Mouse (Mus musculus): Measurements from ENCODE around the gene Phf23. TPM values are rescaled to one million over a fixed set of nuclear protein-coding genes. Genes with fewer than 3 reads are reported as not detected.
A peak's percentile ranks its signal among the peaks of the same experiment; 100 is the strongest.

The Phf23 gene
- polyA plus RNA-seq, 1 experiment from 2014 or later = 122 TPM

DNA sequence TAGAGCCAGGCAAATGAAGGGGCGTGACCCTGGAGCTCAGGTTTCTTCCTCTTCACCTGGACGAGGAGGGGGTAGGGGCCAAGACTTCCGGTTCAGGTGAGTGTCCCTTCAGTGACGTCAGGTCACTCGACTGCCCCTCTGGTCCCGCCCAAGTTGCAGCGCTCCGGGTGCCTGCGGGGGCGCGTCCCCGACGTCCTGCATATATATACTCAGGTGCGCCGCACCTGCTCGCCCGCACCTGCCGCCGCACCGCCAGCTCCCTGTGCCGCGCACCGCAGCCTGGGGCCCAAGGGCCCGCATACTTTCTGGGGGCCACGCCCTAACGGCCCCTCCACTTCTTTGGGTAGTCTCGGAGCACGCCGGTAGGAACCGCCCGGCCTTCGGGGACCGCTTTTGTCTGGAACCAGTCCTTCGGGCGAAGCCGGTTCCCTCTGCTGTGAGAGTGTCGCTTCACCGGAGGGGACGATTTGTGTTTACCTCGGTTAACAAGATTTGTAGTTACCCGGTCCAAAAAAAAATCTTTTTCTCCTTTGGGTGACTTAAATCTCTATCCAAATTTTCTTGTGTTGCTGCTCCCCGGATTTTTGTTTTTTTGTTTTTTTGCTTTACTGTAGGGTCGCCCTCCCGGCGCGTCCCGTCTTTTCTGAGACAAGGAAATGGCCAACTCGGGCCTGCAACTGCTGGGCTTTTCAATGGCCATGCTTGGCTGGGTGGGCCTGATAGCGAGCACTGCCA is 30.1 kb upstream of the Phf23 start:
- 9% methylated on average over 48 of the region's 49 CpGs for WGBS (ENCODE audit: missing documents)

DNA sequence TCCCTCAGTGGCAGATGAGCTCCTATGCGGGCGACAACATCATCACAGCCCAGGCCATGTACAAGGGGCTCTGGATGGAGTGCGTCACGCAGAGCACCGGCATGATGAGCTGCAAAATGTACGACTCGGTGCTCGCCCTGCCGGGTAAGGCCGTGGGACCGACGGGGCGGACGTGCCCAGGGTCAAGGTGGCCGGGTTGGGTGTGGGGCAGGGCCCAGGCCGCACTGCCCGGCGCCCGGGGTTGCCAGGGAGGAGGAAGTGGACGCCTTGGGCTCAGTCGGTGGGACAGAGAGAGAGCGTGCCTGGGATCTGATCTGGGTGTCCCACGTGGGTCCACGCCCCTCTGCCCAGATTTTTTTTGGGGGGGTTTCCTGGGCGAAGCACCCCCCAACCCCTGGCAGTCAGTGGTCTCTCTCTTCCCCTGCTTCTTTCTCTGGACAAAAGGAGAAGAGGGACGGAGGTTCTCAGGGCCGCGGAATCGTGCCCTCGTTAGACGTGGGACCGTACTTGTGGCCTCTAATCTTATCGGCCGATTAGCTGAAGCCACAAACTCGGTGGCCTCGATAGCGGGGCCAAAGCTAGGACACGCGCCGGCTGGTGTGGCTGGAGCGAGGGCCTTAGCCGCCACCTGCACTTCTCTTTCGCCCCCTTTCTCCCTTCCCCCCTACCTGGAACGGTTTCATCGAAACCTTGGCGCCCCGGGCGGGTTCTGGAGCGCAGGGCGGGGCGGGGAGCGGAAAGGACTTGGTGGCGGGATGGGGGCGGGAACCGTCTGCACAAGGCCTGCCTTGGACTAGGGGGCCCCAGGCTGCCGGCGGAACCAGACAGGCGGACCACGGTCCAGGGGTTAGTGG is 29.3 kb upstream of the Phf23 start:
- peaks cover 21% of the 10 kb centered on the region; the same call in 1 of the 2 replicates for H3K36me3 ChIP-seq (ENCODE audit: inconsistent target)
- WGBS (ENCODE audit: missing documents) = 6% methylated on average over 54 of the region's 59 CpGs

More for the DNA sequence above, 30.1 kb upstream of the Phf23 start:
- no peaks in the 10 kb centered on the region for H3K79me2 ChIP-seq (ENCODE audit: inconsistent target)
- peaks cover 19% of the 10 kb centered on the region; the same call in 1 of the 2 replicates for H3K36me3 ChIP-seq (ENCODE audit: inconsistent target)
- no peak overlapping the region for H3K27ac ChIP-seq
- H3K4me3 ChIP-seq (ENCODE audit: inconsistent target) = no peak overlapping the region

DNA sequence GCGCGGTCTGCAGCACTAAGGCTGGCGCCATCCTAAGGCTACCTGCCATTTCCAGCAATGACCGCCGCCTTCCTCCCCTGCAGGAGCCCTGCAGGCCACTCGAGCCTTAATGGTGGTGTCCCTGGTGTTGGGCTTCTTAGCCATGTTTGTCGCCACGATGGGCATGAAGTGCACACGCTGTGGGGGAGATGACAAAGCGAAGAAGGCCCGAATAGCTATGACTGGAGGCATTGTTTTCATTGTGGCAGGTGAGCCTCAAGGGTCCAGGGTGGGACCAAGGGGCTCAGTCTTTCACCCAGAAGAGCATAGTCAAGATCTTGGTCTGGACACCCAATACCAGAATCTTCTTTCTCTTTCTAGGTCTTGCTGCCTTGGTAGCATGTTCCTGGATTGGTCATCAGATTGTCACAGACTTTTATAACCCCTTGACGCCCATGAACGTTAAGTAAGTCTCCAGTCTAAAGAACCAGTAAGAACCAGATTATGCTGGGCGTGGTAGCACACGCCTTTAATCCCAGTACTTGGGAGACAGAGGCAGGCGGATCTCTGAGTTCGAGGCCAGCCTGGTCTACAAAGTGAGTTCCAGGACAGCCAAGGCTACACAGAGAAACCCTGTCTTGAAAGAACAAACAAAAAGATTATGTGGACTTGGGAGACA is 28.6 kb upstream of the Phf23 start:
- Histone ChIP-seq H3K27ac (no peak overlapping the region), H3K36me3 (ENCODE audit: inconsistent target) (peaks cover 23% of the 10 kb centered on the region; the same call in 1 of the 2 replicates), H3K4me3 (ENCODE audit: inconsistent target) (no peak overlapping the region), H3K79me2 (ENCODE audit: inconsistent target) (no peaks in the 10 kb centered on the region)
- 43% methylated on average over 14 of the region's 17 CpGs for WGBS (ENCODE audit: missing documents)

More for the DNA sequence above, 29.3 kb upstream of the Phf23 start:
- no peak overlapping the region for H3K27ac ChIP-seq
- no peak overlapping the region for H3K4me3 ChIP-seq (ENCODE audit: inconsistent target)
- no peaks in the 10 kb centered on the region for H3K79me2 ChIP-seq (ENCODE audit: inconsistent target)

DNA sequence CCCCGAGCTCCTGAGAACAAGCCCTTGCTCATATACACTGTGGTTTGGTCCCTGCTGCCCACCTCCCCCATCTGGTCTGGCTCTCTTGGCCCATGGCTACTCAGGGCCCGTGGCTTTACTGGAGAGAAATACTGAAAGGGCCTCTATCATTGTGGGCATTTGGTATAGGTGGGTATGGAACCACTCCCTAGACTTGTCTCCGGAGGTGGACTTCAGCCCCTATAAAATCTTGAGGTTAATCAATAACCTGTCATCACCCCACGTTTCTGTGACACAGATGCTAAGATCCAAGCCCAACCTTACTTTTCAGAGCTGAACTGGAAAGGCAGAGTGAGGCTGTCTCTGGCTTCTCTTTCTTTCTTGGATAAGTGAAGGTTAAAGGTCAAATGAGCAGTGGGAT is 26.8 kb upstream of the Phf23 start:
- 82% methylated on average over 4 of the region's 4 CpGs for WGBS (ENCODE audit: missing documents)
- H3K36me3 ChIP-seq (ENCODE audit: inconsistent target) = peaks cover 34% of the 10 kb centered on the region; the same call in 1 of the 2 replicates

DNA sequence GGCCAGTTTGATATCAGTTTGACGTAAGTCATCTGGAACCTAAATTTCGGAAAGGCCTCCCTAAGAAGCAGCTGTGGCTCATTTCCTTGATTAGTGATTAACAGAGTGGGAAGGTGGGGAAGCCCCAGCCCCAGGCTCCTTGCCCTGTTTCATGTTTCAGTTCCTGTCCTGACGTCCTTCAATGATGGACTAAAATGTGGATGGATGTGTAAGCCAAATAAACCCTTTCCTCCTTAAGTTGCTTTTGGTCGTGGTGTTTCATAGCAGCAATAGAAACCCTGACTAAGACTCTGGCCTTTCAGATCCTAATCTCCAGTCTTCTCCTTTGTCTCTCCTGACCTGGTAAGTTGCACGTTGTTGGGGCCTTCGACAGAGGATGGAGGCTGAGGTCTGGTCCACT is 25.4 kb upstream of the Phf23 start:
- 80% methylated on average over 6 of the region's 6 CpGs for WGBS (ENCODE audit: missing documents)
- Histone ChIP-seq H3K27ac (no peak overlapping the region), H3K36me3 (ENCODE audit: inconsistent target) (peaks cover 45% of the 10 kb centered on the region), H3K79me2 (ENCODE audit: inconsistent target) (no peaks in the 10 kb centered on the region), H3K4me3 (ENCODE audit: inconsistent target) (no peak overlapping the region)

More for the DNA sequence above, 26.8 kb upstream of the Phf23 start:
- H3K79me2 ChIP-seq (ENCODE audit: inconsistent target) = no peaks in the 10 kb centered on the region
- H3K27ac ChIP-seq = no peak overlapping the region
- H3K4me3 ChIP-seq (ENCODE audit: inconsistent target) = no peak overlapping the region

DNA sequence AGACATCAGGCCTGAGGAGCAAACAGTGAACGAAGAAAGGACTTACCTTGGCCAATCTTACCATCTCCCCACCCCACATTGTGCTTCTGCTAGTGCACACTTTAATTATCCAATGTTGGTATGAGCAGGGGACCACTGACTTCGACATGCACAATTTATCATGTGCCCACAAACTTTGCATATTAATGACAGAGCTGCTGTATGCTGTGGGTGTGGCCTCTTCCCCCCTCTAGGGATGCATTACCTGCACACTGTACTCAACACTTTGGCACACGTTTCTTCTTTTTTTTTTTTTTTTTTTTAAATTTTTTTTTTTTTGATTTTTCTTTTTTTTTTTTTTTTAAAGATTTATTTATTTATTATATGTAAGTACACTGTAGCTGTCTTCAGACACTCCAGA is 24.8 kb upstream of the Phf23 start:
- 70% methylated on average over 2 of the region's 3 CpGs for WGBS (ENCODE audit: missing documents)
- peaks cover 45% of the 10 kb centered on the region for H3K36me3 ChIP-seq (ENCODE audit: inconsistent target)
- H3K79me2 ChIP-seq (ENCODE audit: inconsistent target) = no peaks in the 10 kb centered on the region
- H3K4me3 ChIP-seq (ENCODE audit: inconsistent target) = no peak overlapping the region
- no peak overlapping the region for H3K27ac ChIP-seq

DNA sequence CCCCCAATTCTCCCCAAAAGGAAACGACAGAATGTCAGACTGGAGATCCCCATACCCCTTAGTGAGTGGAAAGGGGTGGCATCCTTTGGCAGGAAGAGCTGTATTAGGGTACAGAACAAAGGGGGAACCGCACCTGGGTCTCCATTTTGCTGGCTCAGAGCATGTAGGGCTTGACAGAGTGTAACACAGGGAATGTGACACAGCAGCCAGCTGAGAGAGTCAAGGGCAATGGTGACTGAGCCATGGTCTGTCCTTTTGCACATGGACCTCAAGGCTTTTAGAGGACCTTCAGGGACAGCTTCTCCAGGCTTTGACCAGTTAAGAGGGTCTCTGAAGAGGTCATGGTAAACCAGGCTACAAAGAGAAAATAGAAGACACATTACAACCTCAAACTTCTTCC is 20.7 kb upstream of the Phf23 start:
- peaks cover 47% of the 10 kb centered on the region for H3K36me3 ChIP-seq (ENCODE audit: inconsistent target)
- 95% methylated on average over 2 of the region's 2 CpGs for WGBS (ENCODE audit: missing documents)
- H3K79me2 ChIP-seq (ENCODE audit: inconsistent target) = peaks cover 19% of the 10 kb centered on the region
- H3K4me3 ChIP-seq (ENCODE audit: inconsistent target) = no peak overlapping the region
- H3K27ac ChIP-seq = no peak overlapping the region

DNA sequence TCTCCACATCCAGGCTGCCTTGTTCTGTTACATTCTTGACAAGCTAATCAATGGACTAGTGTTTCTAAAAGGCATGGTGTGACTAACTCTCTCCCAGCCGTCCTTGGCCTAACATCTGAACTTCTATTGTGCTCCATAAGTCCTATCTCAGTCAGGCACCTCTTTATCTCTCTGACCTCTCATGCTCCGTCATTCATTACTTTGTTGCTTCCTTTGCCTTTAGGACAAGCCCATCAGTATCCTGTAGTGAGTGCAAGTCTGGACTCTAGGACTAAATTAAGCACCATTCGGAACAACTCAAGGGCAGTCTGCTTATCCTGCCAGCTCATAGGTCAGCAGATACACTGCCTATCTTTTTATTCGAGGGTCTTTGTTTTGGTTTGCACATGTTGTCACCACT is 19.3 kb upstream of the Phf23 start:
- Histone ChIP-seq H3K79me2 (ENCODE audit: inconsistent target) (peaks cover 22% of the 10 kb centered on the region), H3K36me3 (ENCODE audit: inconsistent target) (peaks cover 41% of the 10 kb centered on the region), H3K27ac (no peak overlapping the region), H3K4me3 (ENCODE audit: inconsistent target) (no peak overlapping the region)
- 90% methylated on average over 4 of the region's 4 CpGs for WGBS (ENCODE audit: missing documents)

DNA sequence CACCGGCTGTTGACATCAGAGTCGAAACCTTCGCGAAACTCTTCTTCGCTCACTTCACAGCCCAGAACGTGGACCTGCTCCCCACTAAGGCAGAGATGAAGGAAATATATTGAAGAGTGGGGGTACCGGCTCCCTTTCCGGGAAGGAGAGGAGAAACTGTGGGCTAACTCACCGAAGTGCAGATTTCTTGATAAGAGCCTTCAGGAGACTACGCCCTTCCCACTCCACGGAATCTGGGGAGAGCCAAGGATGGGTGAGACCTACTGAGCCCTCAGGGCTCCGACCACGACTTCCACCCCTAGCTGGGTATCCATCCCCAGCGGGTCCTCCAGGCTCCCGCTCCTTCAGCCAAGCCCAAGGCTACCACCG is 15.8 kb upstream of the Phf23 start:
- H3K36me3 ChIP-seq (ENCODE audit: inconsistent target) = peaks cover 28% of the 10 kb centered on the region
- peak overlapping the region; percentile 97 for H3K4me3 ChIP-seq (ENCODE audit: inconsistent target)
- peak overlapping the region; percentile 70 for H3K27ac ChIP-seq
- H3K79me2 ChIP-seq (ENCODE audit: inconsistent target) = peaks cover 58% of the 10 kb centered on the region
- 3% methylated on average over 16 of the region's 16 CpGs for WGBS (ENCODE audit: missing documents)

DNA sequence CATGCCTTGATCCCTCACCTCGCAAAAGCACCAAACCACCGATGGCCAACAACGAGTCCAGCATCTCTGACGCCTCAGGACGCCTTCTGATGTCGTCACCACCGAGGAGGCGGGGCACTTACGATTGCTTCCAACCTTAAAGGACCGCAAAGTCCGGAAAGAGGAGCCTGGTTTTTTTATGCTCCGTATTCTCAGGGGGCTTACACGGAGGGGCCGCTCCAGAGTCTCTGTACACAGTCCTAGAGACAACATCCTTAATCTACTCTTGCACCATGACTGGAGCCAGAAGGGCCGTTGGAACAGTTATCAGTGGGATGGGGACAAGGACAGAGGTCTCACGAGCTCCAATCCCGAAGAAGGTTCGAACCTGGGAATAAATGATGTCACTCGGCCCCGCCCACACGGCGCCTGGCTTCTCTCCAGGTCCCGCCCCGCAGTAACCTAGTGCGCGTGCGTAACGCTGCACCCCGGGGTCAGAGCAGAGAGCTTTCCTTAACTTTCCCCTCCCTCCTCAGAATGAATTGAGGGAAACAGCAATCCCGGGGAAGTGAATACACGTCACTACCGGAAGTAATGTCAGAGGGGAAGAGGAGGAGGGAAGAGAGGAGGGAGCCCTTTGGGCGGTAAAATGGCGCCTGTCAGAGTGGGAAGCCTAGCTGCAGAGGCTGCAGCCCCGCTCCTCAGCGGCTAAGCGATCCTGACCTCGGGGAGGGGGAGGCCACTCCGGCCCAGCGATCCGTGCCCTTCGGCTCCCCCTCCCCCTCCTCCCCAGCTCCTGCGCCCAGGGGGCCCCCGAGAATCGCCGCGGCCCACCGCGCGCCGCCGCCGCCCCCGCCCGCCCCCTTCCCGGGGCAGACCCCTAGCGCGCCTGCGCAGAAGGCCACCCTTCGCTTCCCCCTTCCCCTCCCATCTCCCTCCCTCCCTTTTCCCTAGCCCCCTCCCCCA is 15.1 kb upstream of the Phf23 start:
- 1% methylated on average over 37 of the region's 60 CpGs for WGBS (ENCODE audit: missing documents)
- Histone ChIP-seq H3K4me3 (ENCODE audit: inconsistent target) (peak overlapping the region; percentile 97), H3K79me2 (ENCODE audit: inconsistent target) (peaks cover 64% of the 10 kb centered on the region), H3K27ac (peak overlapping the region; percentile 70), H3K36me3 (ENCODE audit: inconsistent target) (peaks cover 31% of the 10 kb centered on the region)

DNA sequence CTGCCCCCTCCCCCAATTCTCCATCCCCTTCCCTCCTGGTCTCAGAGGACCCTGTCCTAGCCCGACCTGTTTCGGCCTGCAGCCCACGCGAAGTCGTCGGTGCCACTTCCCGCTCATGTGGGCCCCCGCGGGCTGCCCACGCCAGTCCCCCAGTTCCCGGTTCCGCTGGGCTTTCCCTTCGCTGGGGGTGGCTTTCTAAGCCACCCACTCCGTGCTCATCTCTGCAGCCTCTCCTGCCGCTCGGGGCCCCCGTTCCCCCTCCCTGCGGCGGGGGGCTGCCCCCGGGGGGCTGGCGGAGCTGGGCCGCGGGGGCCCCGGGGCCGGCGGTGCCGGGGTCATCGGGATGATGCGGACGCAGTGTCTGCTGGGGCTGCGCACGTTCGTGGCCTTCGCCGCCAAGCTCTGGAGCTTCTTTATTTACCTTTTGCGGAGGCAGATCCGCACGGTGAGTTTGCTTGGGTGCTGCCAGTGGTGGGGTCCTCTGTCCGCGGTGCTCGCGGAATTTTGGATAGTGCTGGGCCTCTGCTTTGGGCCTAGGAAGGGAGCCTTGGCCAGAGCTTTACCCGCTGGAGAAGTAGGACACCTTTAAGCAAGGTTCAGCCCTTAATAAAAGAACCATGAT is 14.3 kb upstream of the Phf23 start, which contains the start of gene Ctdnep1:
Gene Ctdnep1 (plus strand): TSS at position 16 of the 622 bp plus-strand sequence.
- Histone ChIP-seq H3K79me2 (ENCODE audit: inconsistent target) (peaks cover 68% of the 10 kb centered on the region), H3K36me3 (ENCODE audit: inconsistent target) (peaks cover 31% of the 10 kb centered on the region), H3K4me3 (ENCODE audit: inconsistent target) (peak within 1 kb of the TSS; percentile 97), H3K27ac (peak within 1 kb of the TSS; percentile 70)
- WGBS (ENCODE audit: missing documents) = 0% methylated on average over 41 of the region's 43 CpGs

DNA sequence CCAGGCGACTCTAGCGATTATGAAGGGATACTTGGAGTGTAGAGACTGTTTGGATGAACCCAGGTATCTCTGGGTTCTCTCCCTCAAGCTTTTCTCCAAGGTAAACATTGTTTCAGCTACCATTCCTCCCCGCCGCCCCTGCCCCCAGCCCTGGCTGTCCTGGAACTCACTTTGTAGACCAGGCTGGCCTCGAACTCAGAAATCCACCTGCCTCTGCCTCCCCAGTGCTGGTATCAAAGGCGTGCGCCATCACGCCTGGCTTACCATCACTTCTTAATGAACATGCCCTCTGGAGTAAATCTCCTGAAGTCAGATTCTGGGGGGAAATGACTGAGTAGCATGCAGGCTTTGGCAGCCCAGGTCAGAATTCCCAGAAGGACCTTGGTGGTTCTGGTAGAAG is 13.4 kb upstream of the Phf23 start, which contains the start of gene Elp5:
Gene Elp5 (minus strand): TSS at position 293 of the 400 bp plus-strand sequence.
- H3K4me3 ChIP-seq (ENCODE audit: inconsistent target) = peak within 1 kb of the TSS; percentile 97
- peaks cover 76% of the 10 kb centered on the region for H3K79me2 ChIP-seq (ENCODE audit: inconsistent target)
- 65% methylated on average over 8 of the region's 8 CpGs for WGBS (ENCODE audit: missing documents)
- peaks cover 36% of the 10 kb centered on the region for H3K36me3 ChIP-seq (ENCODE audit: inconsistent target)
- H3K27ac ChIP-seq = peak within 1 kb of the TSS; percentile 48

DNA sequence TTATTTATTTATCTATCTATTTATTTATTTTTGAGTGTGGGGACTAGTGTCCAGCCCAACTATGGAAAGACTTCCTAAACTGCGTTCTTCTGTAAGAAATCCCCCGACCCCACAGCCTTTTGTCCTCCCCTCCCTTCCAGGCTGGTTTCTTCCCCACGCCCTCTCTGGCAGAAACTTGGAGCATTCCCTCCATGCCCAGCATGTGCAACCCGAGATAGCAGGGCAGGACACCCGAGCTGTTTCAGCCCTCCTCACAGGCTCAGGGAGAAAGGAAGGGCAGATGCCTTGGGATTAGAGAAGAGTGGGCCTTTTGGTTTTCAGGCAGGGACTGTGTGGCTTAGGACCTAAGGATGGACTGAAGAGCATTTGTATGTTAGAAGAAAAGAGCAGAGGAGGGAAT is 12.7 kb upstream of the Phf23 start:
- 78% methylated on average over 5 of the region's 5 CpGs for WGBS (ENCODE audit: missing documents)
- no peak overlapping the region for H3K4me3 ChIP-seq (ENCODE audit: inconsistent target)
- H3K79me2 ChIP-seq (ENCODE audit: inconsistent target) = peaks cover 81% of the 10 kb centered on the region
- H3K27ac ChIP-seq = no peak overlapping the region
- H3K36me3 ChIP-seq (ENCODE audit: inconsistent target) = peaks cover 39% of the 10 kb centered on the region
